Mouse (Mus musculus) megakaryocyte-erythroid progenitor cell, adult 5 weeks (primary cell): ENCODE data around the gene Luc7l2. TPM values are rescaled to one million over a fixed set of nuclear protein-coding genes. Genes with fewer than 3 reads are reported as not detected.

ENCODE experiments used
- polyA plus RNA-seq: library from polyadenylated mRNA; stranded (reverse); fragments of >175 nt; gene quantifications from 2 replicates; pipeline ENCODE4 v1.2.3, GENCODE M21; 2012

Gene Luc7l2
- polyA plus RNA-seq: 75.7 and 91.4 TPM in 2 replicates

DNA sequence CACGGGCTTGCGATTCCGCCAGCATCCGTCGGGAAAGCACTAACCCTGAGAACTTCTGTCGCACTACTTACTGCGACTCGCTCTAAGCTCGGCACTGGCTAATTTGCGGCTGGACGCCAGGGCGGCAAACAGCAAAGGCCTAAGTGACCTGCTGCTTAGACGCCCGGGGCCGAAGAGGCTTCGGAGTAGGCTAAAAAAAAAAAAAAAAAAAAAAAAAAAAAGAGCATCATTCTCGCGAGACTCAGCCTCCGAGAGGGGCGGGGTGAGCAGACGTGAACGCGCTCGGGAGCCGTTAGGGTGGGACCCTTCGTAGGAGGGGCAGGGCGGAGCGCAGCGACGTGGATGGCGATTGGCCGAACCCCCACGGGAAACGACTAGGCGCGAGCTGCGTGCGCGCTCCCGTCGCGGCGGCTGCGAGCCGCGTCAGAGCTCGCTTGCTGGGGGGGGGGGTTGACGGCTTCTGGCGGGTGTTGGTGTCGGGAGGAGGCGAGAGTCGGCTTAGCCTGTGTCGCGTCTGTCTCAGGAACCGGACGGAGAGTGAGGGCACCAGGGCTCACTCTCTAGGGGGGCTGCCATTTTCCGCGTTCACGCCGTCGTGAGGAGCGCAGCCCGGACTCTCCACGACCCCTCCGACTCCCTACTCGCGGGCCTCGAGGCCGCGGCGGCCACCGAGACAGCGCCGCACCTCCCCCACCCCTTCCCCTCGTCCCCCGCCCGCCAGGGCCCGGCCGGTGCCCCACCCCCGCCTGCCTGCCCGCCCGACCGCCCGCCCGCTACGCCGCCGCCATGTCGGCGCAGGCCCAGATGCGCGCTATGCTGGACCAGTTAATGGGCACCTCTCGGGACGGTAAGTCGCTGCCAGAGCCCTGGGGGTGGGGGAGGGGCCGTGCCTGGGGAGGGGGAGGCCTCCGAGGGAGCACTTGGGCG lies at the start of gene Luc7l2:
Gene Luc7l2 (plus strand): TSS at position 273 of the 927 bp plus-strand sequence.

DNA sequence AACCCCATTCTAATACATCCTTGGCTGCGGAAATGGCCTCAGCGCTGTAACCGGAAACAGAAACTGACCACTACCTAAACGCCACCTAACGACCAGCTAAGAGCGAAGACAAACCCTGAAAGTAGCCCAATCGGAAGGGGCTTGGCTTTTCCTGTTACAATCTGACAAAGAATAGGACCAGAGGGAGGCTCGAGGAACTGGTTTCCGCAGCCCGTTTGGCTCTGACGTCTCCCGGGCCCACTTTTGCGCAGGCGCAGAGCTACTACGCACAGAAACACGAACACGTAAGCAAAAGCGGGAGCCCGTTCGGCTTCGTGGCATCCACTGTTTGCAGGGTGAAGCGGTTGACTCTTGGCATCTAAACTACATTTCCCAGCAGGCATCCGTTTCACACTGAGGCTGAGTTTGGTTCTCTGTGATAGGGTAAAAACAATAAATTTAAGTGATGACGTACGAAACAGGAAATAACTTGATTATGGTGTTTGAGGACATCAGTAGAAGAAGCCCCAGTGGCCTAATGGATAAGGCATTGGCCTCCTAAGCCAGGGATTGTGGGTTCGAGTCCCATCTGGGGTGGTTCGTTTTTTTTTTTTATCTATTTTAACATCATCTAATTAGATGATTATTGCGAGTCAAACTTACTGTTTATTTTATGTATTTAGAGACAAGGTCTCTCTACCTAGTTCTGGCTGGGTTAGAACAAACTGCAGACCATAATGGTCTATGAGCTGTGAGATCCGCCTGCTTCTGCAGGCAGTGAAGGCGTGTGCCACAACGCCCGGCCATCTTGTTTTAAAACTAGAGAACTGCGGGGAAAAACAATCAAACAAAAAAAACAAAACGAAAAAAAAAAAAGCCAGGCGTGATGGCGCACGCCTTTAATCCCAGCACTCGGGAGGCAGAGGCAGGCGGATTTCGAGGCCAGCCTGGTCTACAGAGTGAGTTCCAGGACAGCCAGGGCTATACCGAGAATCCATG lies 17.4 kb upstream of the Luc7l2 start, which contains the start of gene Fmc1:
Gene Fmc1 (plus strand): TSS at position 75 of the 978 bp plus-strand sequence.

DNA sequence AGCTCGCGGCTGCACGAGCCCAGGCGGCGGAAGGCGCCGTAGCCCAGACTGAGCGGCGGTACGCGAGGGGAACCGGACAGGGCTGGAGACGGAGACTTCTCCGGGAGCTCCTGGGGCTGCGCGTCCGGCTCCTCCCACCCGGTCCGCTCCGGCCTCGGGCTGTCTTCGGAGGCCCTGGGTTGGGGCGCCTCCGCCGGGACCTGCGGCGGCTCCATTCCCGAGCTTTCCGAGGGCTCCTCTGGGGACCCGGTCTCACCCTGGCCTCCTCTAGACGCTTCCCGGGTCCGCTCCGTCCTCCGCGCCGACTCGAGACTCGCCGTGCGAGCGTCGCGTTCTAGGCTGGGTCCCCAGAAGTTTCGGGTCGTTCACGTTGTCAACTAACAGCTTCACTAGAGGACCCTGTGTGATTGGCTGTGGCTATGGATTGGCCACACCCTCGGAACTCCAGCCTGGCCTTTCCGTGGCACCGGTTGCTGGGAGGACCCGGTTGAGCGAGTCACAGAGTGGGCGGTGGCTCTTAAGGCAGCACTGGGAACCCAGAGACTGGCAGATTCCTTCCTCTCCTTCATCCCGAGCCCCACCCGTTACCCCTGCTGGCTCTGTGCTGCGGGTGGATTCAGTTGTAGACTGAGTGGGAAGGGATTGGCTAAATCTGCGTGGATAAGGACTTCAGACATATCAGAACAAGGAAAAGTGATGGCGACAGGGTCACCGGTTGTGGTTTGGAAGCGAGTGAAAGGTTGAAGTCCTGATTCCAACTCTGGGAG lies 85.9 kb downstream of the Luc7l2 start, which contains the start of gene Klrg2:
Gene Klrg2 (minus strand): TSS at position 391 of the 767 bp plus-strand sequence.

Other genes with a start within 250 kb of the Luc7l2 start
- gene Zc3hav1, start 196.7 kb upstream of the Luc7l2 start, polyA plus RNA-seq: 27.8 and 30.1 TPM in 2 replicates
- 0.13 and 0.18 TPM in 2 replicates for gene Ttc26, start 169.9 kb upstream of the Luc7l2 start, polyA plus RNA-seq
- 3.0 and 4.4 TPM in 2 replicates for gene Ubn2, start 117.4 kb upstream of the Luc7l2 start, polyA plus RNA-seq
- 202 and 217 TPM in 2 replicates for gene Fmc1, start 17.8 kb upstream of the Luc7l2 start, polyA plus RNA-seq
- gene Klrg2, start 85.9 kb downstream of the Luc7l2 start, polyA plus RNA-seq: 0.63 and 0.65 TPM in 2 replicates
- gene Clec2l, start 111.7 kb downstream of the Luc7l2 start, polyA plus RNA-seq: 0.17 and 0.37 TPM in 2 replicates